Mouse (Mus musculus) frontal cortex, adult (tissue): ENCODE results near the gene Arl11.
A peak's percentile ranks its signal among the peaks of the same experiment; 100 is the strongest.
"Not testable (repeated sequence)": the region's sequence is repeated elsewhere in the genome, so short reads cannot be mapped to it uniquely, and the experiment has no call there.

Source experiments
- ATAC-seq: cut with Nextera tagmentation; 2 replicates; pipeline ENCODE4 v1.9.2; 2017; ENCODE audit warnings: mild to moderate bottlenecking, moderate library complexity, mixed read lengths; ENCODE audit not compliant: low TSS enrichment

Arl11 gene

DNA sequence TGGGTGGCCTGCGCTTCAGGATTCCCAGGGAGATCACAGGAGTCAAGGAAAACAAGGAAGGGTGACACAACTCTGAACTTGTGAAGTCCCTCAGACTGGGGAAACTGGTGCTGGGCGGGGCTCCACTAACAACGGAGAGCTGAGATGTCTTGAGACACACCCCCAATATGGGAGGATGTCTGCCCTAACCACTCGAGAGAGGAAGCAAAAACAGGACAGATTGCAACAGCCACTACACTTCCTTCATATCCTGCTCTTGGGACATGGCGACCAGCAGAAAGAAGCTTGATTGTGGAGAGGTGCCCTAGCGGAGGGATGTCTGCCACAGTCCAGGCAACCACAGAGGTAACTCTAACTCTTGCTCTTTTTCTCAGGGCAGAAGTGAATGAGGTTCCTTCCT is at the start of gene Arl11:
Arl11 (plus strand) TSS at position 161 of the 400 bp plus-strand sequence.
- no peak for ATAC-seq

DNA sequence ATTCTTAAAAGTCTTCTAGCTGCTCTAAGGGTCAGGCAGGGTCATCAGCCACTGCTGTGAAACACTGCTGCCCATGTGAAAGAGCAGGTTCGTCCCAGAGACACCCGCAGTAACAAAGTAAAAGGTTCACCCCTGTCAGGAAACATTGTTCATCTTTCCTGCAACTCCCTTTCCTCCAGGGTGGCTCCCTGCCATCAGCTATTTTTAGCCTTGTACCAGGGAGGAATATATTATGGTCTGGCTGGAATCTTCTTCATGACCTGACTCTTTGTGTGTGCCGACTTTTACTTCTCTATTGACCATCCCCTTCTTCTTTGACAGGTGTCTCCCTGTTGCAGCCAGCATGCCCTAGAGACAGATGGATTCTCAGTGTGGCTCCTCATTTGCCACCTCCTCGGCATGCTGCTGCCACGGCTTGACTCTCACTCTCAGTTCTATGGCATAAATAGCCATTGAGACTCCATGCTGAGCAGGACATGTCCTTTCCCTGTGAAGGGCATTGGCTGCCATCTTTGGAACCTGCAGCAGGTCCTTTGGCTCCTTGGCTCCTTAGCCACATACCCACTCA is 41.6 kb upstream of the Arl11 start:
- no peak for ATAC-seq

- ATAC-seq: no peak
These were observed 34.9 kb upstream of the Arl11 start for GRCm38 (mm10) chr14:61274414-61275198.

GRCm38 (mm10) chr14:61277285-61277684 is 32.3 kb upstream of the Arl11 start:
- no peak for ATAC-seq

- ATAC-seq: no peak
These were observed 30.8 kb upstream of the Arl11 start for GRCm38 (mm10) chr14:61278676-61279300.

DNA sequence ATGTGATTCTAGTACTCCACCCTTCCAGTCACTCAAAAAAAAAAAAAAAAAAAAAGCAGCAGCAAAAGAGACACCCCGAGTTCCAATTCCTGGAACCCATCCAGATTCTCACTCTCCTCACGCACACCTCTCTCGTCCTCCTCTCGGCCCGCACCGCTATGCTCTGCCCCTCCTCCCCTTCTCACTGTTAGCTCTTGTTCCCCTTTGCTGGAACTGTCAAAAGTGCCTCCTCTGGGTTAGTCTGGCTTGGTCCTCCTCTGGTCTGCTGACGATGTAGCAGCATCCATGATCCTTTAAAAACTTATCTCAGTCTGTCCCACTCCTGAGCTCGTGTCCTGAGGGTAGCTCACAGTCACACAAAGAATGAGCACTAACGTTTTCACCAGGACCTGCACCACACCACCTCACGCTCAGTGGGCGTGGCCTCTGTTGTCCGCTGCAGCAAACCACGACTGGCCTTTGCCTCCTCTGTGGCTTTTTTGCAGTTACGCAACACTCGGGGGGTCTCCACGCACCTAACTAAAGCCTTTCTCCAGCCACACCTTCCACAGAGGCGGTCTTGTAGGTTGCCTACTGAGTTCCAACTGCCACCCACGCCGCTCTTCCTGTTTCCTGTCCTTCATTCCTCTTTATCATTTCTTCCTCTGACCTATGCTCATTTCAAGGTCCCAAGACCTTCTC is 20.8 kb upstream of the Arl11 start:
- no peak for ATAC-seq

DNA sequence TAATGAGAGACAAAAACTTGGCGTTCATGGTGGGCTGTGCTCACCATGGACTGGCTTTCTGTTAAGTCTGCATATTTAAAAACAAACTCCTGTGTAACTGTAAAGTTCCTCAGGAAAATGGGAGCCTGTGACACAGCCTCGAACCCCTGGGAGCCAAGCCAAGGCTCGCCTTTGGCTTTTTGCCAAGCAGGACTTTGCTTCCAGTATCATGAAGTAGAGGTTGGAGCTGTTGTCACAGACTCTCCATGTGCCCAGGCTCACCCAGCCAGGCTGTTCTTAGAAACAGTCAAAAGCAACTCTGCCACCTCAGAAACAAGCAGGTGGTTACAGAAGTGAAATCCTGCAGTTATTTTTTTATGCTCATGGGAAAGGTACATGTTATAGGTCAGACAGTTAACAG is 18.9 kb upstream of the Arl11 start:
- ATAC-seq: no peak

- peak; percentile 76 for ATAC-seq
These were observed 15.4 kb upstream of the Arl11 start for GRCm38 (mm10) chr14:61293884-61294737.

GRCm38 (mm10) chr14:61294738-61295079 is 14.8 kb upstream of the Arl11 start:
- peak; percentile 76 for ATAC-seq

DNA sequence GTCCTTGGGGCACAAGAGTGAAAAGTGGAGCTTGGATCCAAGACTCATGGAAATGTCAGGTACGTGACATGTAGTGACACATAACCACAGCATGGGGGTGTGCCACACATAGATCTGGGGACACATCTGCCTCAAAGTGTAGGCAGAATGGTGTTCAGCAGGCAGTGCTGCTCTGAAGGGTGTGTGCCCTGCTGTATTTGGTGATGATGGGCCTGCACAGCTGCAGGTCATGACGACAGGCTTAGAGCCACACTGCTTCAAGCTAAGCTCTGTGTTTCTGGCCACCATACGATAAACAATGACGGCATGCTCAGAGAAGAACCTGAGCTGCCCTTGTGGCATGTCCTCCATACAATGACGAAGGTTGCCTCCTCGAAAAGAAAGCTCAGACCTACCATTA is 9.7 kb upstream of the Arl11 start:
- no peak for ATAC-seq

DNA sequence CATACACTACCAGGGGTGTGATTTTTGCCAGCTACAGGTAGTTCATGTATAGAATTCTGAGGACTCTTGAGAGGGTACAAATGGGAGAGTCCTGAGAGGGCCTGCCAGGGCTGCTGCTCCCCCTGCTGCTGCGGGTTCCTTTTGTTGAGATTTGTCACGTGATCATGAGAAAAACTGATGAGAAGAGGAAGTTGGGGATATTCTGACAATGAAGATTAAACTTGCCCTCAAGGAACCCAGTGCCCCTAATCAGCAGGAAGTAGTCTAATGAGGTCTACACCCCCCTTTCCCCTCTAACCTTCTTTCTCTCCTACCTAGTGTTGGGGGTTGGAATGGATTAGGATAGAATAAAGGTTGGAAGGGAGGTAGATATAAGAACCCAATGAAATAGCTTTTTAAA is 8.2 kb upstream of the Arl11 start:
- no peak for ATAC-seq

GRCm38 (mm10) chr14:61302428-61302827 is 7.1 kb upstream of the Arl11 start:
- ATAC-seq: no peak

- no peak for ATAC-seq
These were observed 5.5 kb upstream of the Arl11 start for GRCm38 (mm10) chr14:61303969-61304609.

DNA sequence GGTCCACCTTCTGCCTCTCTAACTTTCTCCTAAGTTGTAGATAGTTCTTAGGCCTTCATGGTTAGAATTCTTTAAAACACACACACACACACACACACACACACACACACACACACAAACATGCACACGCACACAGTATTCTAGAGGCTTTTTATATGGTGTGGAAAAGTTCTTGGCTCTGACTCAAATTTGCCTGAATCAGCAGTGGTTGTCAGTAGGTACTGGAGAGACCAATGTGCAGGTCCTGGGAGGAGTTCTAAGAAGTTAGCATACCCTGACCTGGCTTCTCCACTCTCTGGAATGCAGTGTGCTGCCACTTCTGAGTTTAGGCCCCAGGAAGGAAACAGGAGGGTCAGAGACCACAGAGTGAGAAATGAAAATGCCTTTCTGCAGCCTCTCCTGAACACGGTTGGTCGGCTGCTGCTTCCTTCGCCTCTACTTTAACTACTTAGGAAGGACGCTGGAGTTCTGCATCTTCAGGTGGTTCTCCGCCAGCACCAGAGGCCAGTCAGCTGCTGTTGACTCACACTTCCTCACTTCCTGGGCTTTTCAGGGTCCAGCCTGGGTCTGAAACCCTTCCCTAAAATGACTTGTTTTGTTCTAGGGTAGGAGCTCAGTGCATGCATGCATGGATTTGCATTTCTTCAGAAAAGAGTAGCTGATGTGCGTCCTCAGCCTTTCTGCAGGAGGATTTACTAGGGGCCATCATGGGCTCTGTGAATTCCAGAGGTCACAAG is 651 bp downstream of the Arl11 start:
- ATAC-seq: no peak

- no peak for ATAC-seq
These were observed 1.4 kb downstream of the Arl11 start for GRCm38 (mm10) chr14:61310963-61311362.

DNA sequence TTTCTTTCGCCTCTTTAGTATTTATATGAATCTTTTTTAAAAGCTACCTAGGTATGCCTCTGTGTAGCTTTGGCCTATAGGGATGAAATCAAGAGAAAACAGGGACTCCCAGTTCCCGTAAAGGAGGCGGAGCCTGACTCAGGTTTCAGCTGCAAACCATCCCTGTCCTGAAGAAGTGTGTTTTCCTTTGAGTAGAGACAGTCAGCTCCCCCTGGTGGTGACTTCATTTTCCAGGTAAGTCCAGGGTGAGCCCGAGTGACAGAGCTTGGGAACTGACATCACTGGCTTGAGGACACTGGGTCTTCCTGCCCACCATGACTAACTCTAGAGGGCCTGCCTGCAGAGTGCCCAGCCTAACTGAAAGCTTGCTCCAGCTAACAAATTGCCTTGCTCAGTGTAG is 7.3 kb downstream of the Arl11 start:
- peak; percentile 93 for ATAC-seq

- ATAC-seq: no peak
These were observed 11.2 kb downstream of the Arl11 start for GRCm38 (mm10) chr14:61320765-61321164.

GRCm38 (mm10) chr14:61321200-61321599 is 11.6 kb downstream of the Arl11 start:
- no peak for ATAC-seq

GRCm38 (mm10) chr14:61322740-61323139 is 13.2 kb downstream of the Arl11 start:
- ATAC-seq: no peak

DNA sequence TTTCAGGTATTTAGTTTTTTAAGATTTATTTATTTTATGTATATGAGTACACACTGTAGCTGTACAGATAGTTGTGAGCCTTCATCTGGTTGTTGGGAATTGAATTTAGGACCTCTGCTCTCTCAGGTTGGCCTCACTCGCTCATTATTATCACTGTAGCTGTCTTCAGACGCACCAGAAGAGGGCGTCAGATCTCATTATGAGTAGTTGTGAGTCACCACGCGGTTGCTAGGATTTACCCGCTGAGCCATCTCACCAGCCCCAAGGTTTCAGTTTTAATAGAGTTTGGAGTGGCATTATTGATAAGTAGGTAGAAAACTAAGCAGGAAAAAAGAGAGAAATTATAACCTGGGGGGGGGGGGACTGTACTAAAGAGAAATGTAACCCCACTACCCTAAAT is 17.5 kb downstream of the Arl11 start:
- ATAC-seq: not testable (repeated sequence)
